14 mouse cellular contexts compared by ENCODE assay signal in the genomic region with DNA sequence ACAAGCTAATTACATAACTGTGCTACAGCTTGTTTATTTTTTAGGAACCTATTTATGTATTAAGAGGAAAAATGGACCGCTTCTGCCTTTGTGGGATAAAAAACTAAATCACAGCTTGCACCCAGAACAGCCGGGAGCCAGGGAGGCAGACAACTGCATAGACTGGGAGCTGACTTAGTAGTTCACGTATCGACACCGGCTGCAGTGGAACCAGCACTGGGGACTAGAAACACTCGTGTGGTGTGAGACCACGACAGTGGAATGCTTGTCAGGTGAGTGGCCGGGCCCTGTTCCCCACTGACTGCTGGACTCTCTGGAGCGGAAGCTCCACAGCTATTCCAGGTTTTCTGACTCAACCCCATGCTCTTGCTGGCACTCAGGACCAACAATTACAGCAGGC. TPM values are rescaled to one million over a fixed set of nuclear protein-coding genes. Genes with fewer than 3 reads are reported as not detected.
DNase-seq lines count a peak whose midpoint lies in the region; ATAC-seq and TF ChIP-seq lines count a peak whose summit lies in the region.
"Had no signal": no experiment of that assay in that cellular context is flagged by ENCODE, and none has a peak within 500 bp of the region (broad histone marks: within the 10 kb centered on the region; RNA-seq: fewer than 3 reads in every experiment).

No protein-coding gene starts in this region.

- no peaks in the 10 kb centered on the region for H3K36me3 ChIP-seq in forebrain, embryonic 11.5 days (ENCODE audit: control insufficient read depth, insufficient read depth, low read length)
- peaks cover 17% of the 10 kb centered on the region for H3K36me3 ChIP-seq in forebrain, postnatal 0 days (ENCODE audit: insufficient read depth)
- peaks cover 7% of the 10 kb centered on the region for H3K36me3 ChIP-seq in lung, embryonic 16.5 days (ENCODE audit: control insufficient read depth, insufficient read depth, low read length)
- H3K36me3 ChIP-seq in forebrain, embryonic 15.5 days: peaks cover 14% of the 10 kb centered on the region; the same call in 1 of the 2 replicates

- TF ChIP-seq CTCF in forebrain, postnatal 0 days (IDR thresholded peaks at IDR 0.05; ENCODE audit: low read depth): no peak

- no peak overlapping the region for H3K4me2 ChIP-seq in forebrain, embryonic 11.5 days (ENCODE audit: low read depth, low read length, severe bottlenecking)
- no peak overlapping the region for H3K4me2 ChIP-seq in forebrain, postnatal 0 days (ENCODE audit: low read depth)
- H3K4me2 ChIP-seq in lung, embryonic 16.5 days (ENCODE audit: low read depth, low read length): no peak overlapping the region
- H3K4me2 ChIP-seq in forebrain, embryonic 15.5 days (replicated peaks): no peak overlapping the region
- H3K4me2 ChIP-seq: heart, embryonic 11.5 days; limb, embryonic 12.5 days; liver, embryonic 12.5 days; neural tube, embryonic 13.5 days had no signal

- H3K27me3 ChIP-seq in forebrain, embryonic 11.5 days (ENCODE audit: control insufficient read depth, insufficient read depth, low read length): no peaks in the 10 kb centered on the region
- no peaks in the 10 kb centered on the region for H3K27me3 ChIP-seq in forebrain, postnatal 0 days (ENCODE audit: insufficient read depth, low read length)
- no peaks in the 10 kb centered on the region for H3K27me3 ChIP-seq in lung, embryonic 16.5 days (ENCODE audit: control insufficient read depth, insufficient read depth, low read depth, low read length)
- no peaks in the 10 kb centered on the region for H3K27me3 ChIP-seq in forebrain, embryonic 15.5 days
- H3K27me3 ChIP-seq: embryonic facial prominence, embryonic 15.5 days; limb, embryonic 12.5 days; liver, embryonic 12.5 days; neural tube, embryonic 13.5 days had no signal

- 82% methylated on average over 9 of the region's 9 CpGs for WGBS in forebrain, embryonic 11.5 days
- WGBS in forebrain, postnatal 0 days: 87% methylated on average over 9 of the region's 9 CpGs
- 80% methylated on average over 9 of the region's 9 CpGs for whole genome bisulfite sequencing in lung, embryonic 16.5 days
- 84% methylated on average over 9 of the region's 9 CpGs for WGBS in forebrain, embryonic 15.5 days

- no peak overlapping the region for H3K9ac ChIP-seq in forebrain, embryonic 11.5 days (ENCODE audit: low read length)
- H3K9ac ChIP-seq in forebrain, postnatal 0 days: no peak overlapping the region
- no peak overlapping the region for H3K9ac ChIP-seq in lung, embryonic 16.5 days (ENCODE audit: low read length)
- H3K9ac ChIP-seq in forebrain, embryonic 15.5 days (replicated peaks): no peak overlapping the region
- H3K9ac ChIP-seq: embryonic facial prominence, embryonic 15.5 days; limb, embryonic 12.5 days; liver, embryonic 12.5 days; neural tube, embryonic 13.5 days had no signal

- no peaks in the 10 kb centered on the region for H3K4me1 ChIP-seq in forebrain, embryonic 11.5 days (replicated peaks; ENCODE audit: control insufficient read depth, insufficient read depth, low read length)
- no peaks in the 10 kb centered on the region for H3K4me1 ChIP-seq in forebrain, postnatal 0 days (ENCODE audit: insufficient read depth)
- H3K4me1 ChIP-seq in lung, embryonic 16.5 days (replicated peaks; ENCODE audit: control insufficient read depth, insufficient read depth, low read length): peaks cover 5% of the 10 kb centered on the region
- H3K4me1 ChIP-seq in forebrain, embryonic 15.5 days: 0 out of 2 replicates have a peak, but pooled peaks cover 2% of the 10 kb centered on the region
- H3K4me1 ChIP-seq: hindbrain, embryonic 10.5 days; liver, embryonic 12.5 days had no signal

- no peak overlapping the region for H3K4me3 ChIP-seq in forebrain, embryonic 11.5 days (ENCODE audit: low read depth, low read length)
- no peak overlapping the region for H3K4me3 ChIP-seq in forebrain, postnatal 0 days (ENCODE audit: low read depth, low read length)
- H3K4me3 ChIP-seq in lung, embryonic 16.5 days (ENCODE audit: low read length): no peak overlapping the region
- H3K4me3 ChIP-seq in forebrain, embryonic 15.5 days: no peak overlapping the region
- H3K4me3 ChIP-seq: embryonic facial prominence, embryonic 15.5 days; hindbrain, embryonic 10.5 days; limb, embryonic 12.5 days; liver, embryonic 12.5 days; neural tube, embryonic 13.5 days had no signal

- DNase-seq in forebrain, embryonic 11.5 days (ENCODE audit: low spot score): no peak
- DNase-seq in forebrain, postnatal 0 days: no peak
- DNase-seq in lung, postnatal 25 days (ENCODE audit: low spot score): no peak
- peak; percentile 5 for DNase-seq in MN1 (ENCODE audit: low spot score)
- no peak for DNase-seq in spleen, postnatal 36 days (ENCODE audit: low spot score in 2 of 2)

- no peak overlapping the region for H3K27ac ChIP-seq in forebrain, embryonic 11.5 days (ENCODE audit: low read depth, low read length)
- no peak overlapping the region for H3K27ac ChIP-seq in forebrain, postnatal 0 days (ENCODE audit: low read depth, low read length)
- no peak overlapping the region for H3K27ac ChIP-seq in lung, embryonic 16.5 days (ENCODE audit: low read length)
- H3K27ac ChIP-seq in forebrain, embryonic 15.5 days (replicated peaks): no peak overlapping the region
- H3K27ac ChIP-seq: embryonic facial prominence, embryonic 15.5 days; hindbrain, embryonic 10.5 days; limb, embryonic 12.5 days; liver, embryonic 12.5 days; neural tube, embryonic 13.5 days had no signal

- peak; percentile 53; the same call in 1 of the 2 replicates for ATAC-seq in forebrain, embryonic 11.5 days (replicated peaks; ENCODE audit: low FRiP score)
- ATAC-seq in forebrain, postnatal 0 days: no peak
- ATAC-seq in lung, embryonic 16.5 days (ENCODE audit: low read depth): 0 out of 2 replicates have a peak, but pooled peaks have one; percentile 6
- 0 out of 2 replicates have a peak, but pooled peaks have one; percentile 26 for ATAC-seq in forebrain, embryonic 15.5 days (replicated peaks)

- H3K9me3 ChIP-seq in forebrain, embryonic 11.5 days (ENCODE audit: control insufficient read depth, low read length): no peaks in the 10 kb centered on the region
- H3K9me3 ChIP-seq in forebrain, postnatal 0 days (ENCODE audit: low read length): no peaks in the 10 kb centered on the region
- no peaks in the 10 kb centered on the region for H3K9me3 ChIP-seq in lung, embryonic 16.5 days (ENCODE audit: control insufficient read depth, low read length)
- H3K9me3 ChIP-seq in forebrain, embryonic 15.5 days: no peaks in the 10 kb centered on the region
- H3K9me3 ChIP-seq: embryonic facial prominence, embryonic 15.5 days; hindbrain, embryonic 10.5 days; limb, embryonic 12.5 days; liver, embryonic 12.5 days; neural tube, embryonic 13.5 days had no signal

RNA-seq across cellular contexts. Expression of a gene that starts 16.5 kb away (rescaled TPM):
- 17.2 and 20.6 TPM in 2 replicates for polyA plus RNA-seq in forebrain, embryonic 11.5 days (2014; fragmentation: Nextera tagmentation; extraction: Ambion mirVana)
- total RNA-seq in forebrain, postnatal 0 days (2014; rRNA removed): 9.2 and 15.4 TPM in 2 replicates
- polyA plus RNA-seq in forebrain, postnatal 0 days (2015; fragmentation: Nextera tagmentation; extraction: Ambion mirVana): 17.2 and 35.8 TPM in 2 replicates
- 102 and 106 TPM in 2 replicates for polyA plus RNA-seq in lung, embryonic 16.5 days (2015; fragmentation: Nextera tagmentation; extraction: Ambion mirVana)
- 17.7 and 19.6 TPM in 2 replicates for polyA plus RNA-seq in forebrain, embryonic 15.5 days (2015; fragmentation: Nextera tagmentation; extraction: Ambion mirVana)
- total RNA-seq: granulocyte monocyte progenitor cell, adult 5-6 weeks had no signal

RNA-seq across cellular contexts. Expression of a gene that starts 26.9 kb away (rescaled TPM):
- 64.5 and 69.4 TPM in 2 replicates for polyA plus RNA-seq in forebrain, embryonic 11.5 days (2014; fragmentation: Nextera tagmentation; extraction: Ambion mirVana)
- 26.4 and 31.2 TPM in 2 replicates for total RNA-seq in forebrain, postnatal 0 days (2014; rRNA removed)
- polyA plus RNA-seq in forebrain, postnatal 0 days (2015; fragmentation: Nextera tagmentation; extraction: Ambion mirVana): 24.2 and 25.2 TPM in 2 replicates
- 50.8 and 56.4 TPM in 2 replicates for polyA plus RNA-seq in lung, embryonic 16.5 days (2015; fragmentation: Nextera tagmentation; extraction: Ambion mirVana)
- 36.1 and 36.5 TPM in 2 replicates for polyA plus RNA-seq in forebrain, embryonic 15.5 days (2015; fragmentation: Nextera tagmentation; extraction: Ambion mirVana)
